Mouse (Mus musculus): ENCODE data around the gene Mmp27.

- TF ChIP-seq CTCF (IDR thresholded peaks at IDR 0.05; ENCODE audit: extremely low read depth, insufficient read depth, low read length) (no peak), POLR2A (IDR thresholded peaks at IDR 0.05; ENCODE audit: extremely low read depth, insufficient read depth, low read length) (no peak)
Observed at GRCm38 (mm10) chr9:7544923-7545457, 26.2 kb upstream of the Mmp27 start.
